Mouse (Mus musculus): ENCODE measurements around the gene Hnrnpf.

DNA sequence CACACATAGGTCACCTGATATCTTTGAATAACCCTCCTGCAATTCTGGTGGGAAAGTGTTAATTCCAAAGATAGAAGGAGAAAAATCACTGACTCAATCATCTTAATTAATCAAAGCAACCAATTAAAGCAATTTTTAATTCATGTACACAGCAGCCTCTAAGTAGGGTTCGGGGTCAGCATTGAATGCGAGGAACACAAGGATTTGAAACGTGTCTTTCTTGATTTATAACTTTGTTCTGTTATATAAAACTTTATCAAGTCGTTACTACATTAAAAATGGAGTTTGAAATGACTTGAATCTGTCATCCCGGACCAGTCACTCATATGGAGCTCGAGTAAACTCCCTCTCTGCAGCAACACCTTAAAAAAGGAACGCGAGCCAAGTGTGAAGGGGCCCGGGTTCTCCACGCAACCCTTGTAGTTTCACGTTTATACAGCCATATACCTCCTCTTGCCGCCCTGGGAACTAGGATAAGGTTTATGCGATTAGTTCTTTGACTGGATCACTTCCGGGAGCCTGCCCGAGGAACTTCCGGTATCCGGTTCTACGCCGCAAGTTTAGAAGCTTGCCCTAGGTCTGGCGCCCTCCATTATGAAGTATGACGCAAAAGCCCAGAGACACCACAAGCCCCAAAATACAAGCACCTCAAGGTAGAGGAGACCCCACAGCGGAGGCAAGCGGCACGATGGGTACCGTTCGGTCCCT lies 21.3 kb upstream of the Hnrnpf start:
- TF ChIP-seq CTCF (IDR thresholded peaks at IDR 0.05; ENCODE audit: low read depth, low read length), result no peak
- no peak for TF ChIP-seq POLR2A (IDR thresholded peaks at IDR 0.05; ENCODE audit: extremely low read depth, insufficient read depth, low read length)
